Mouse (Mus musculus) hindbrain, embryonic 13.5 days (tissue): ENCODE measurements around the gene Tmem163. TPM values are rescaled to one million over a fixed set of nuclear protein-coding genes. Genes with fewer than 3 reads are reported as not detected.

ENCODE experiments used
- ATAC-seq: fragments of 200-750 bp; cut with Nextera tagmentation; 2 replicates; pipeline ENCODE4 v1.8.0; 2017; ENCODE audit warnings: moderate TSS enrichment; ENCODE audit not compliant: low FRiP score
- H3K27ac ChIP-seq: fragments of 300-500 bp; sonication (generic); 2 replicates; pipeline ENCODE4 v1.5.1; 2015; ENCODE audit warnings: inconsistent platforms, mild to moderate bottlenecking, moderate library complexity
- H3K27me3 ChIP-seq: fragments of 300-500 bp; sonication (generic); 2 replicates; pipeline ENCODE4 v1.6.1; 2015; ENCODE audit warnings: mild to moderate bottlenecking, inconsistent platforms
- H3K36me3 ChIP-seq: fragments of 300-500 bp; sonication (generic); 2 replicates; pipeline ENCODE4 v1.6.1; 2015; ENCODE audit warnings: mild to moderate bottlenecking, inconsistent platforms
- H3K4me1 ChIP-seq: fragments of 300-500 bp; sonication (generic); replicated peaks from 2 replicates; pipeline ENCODE4 v1.6.1; 2015; ENCODE audit warnings: inconsistent platforms
- H3K4me2 ChIP-seq: fragments of 300-500 bp; sonication (generic); 2 replicates; pipeline ENCODE4 v1.6.1; 2015; ENCODE audit warnings: inconsistent platforms, mild to moderate bottlenecking, moderate library complexity
- H3K4me3 ChIP-seq: fragments of 300-500 bp; sonication (generic); 2 replicates; pipeline ENCODE4 v1.5.1; 2015; ENCODE audit warnings: mild to moderate bottlenecking, inconsistent platforms
- H3K9ac ChIP-seq: fragments of 300-500 bp; sonication (generic); 2 replicates; pipeline ENCODE4 v1.6.1; 2015; ENCODE audit warnings: mild to moderate bottlenecking, inconsistent platforms
- H3K9me3 ChIP-seq: fragments of 300-500 bp; sonication (generic); 2 replicates; pipeline ENCODE4 v1.6.1; 2016; ENCODE audit warnings: inconsistent platforms
- WGBS: fragments of 180-500 bp; shearing (Covaris S2); methylation state at CpG from one replicate; pipeline ENCODE4 v1.1.7; 2015; 5-methylcytosine and 5-hydroxymethylcytosine counted together
- polyA plus RNA-seq: library from polyadenylated mRNA; unstranded; fragments of >200 nt; fragmentation: Nextera tagmentation; extraction: Ambion mirVana; gene quantifications from 2 replicates; pipeline ENCODE4 v1.2.1, GENCODE M21; 2015

The Tmem163 gene
- polyA plus RNA-seq, 1 experiment from 2014 or later, result 47.5 TPM

GRCm38 (mm10) chr1:127541522-127541921 is 137.8 kb downstream of the Tmem163 start:
- Histone ChIP-seq H3K27me3 (peaks cover 45% of the 10 kb centered on the region), H3K4me2 (no peak overlapping the region), H3K4me3 (no peak overlapping the region), H3K9ac (no peak overlapping the region), H3K9me3 (no peaks in the 10 kb centered on the region), H3K4me1 (peaks cover 27% of the 10 kb centered on the region), H3K27ac (peak overlapping the region; percentile 1; the same call in 1 of the 2 replicates), H3K36me3 (no peaks in the 10 kb centered on the region)
- no peak for ATAC-seq
- WGBS, result 85% methylated on average over 4 of the region's 4 CpGs

DNA sequence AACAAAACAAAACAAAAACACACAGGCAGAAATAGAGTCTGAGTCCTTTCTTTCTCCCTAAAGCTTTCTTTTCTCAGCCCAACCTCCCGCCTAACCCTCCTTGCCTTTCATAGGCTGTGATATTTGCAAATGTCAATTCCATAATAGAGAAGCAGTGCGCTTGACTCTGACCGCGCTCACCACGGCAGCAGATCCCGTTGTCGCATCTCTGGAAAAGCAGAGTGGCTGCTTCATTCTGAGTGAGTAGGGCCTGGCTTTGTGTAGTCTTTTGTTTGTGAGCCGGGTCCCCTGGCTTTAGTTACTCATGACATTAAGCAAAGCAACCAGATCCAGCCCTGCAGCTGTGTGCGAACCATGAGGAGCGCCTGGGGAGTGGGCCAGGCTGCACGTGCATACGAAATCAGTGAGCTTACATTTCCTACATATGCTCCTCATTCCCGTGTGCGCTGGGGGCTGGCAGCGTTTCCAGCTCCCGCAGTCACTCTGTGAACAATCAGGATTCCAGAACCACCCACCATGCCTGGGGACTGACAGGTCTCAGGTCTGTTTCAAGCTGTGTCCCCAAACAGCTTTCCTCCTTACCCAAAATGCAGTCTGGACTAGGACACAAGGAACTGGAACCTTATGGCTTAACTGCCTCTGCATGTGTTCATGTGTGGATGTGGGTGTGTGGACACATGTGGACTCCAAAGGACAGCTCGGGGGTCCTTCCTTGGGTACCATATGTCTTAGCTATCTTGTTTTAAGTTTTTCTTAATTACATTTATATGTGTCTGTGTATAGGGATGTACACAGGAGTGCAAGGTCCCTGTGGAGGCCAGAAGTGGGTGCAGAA is 141.9 kb downstream of the Tmem163 start:
- H3K9me3 ChIP-seq, result no peaks in the 10 kb centered on the region
- H3K27me3 ChIP-seq, result peaks cover 64% of the 10 kb centered on the region
- peak; percentile 81 for ATAC-seq
- H3K4me1 ChIP-seq, result peaks cover 50% of the 10 kb centered on the region
- peak overlapping the region; percentile 46 for H3K4me2 ChIP-seq
- WGBS, result 4% methylated on average over 17 of the region's 17 CpGs
- H3K4me3 ChIP-seq, result peak overlapping the region; percentile 16
- peak overlapping the region; percentile 87 for H3K27ac ChIP-seq
- H3K9ac ChIP-seq, result peak overlapping the region; percentile 61
- H3K36me3 ChIP-seq, result no peaks in the 10 kb centered on the region

DNA sequence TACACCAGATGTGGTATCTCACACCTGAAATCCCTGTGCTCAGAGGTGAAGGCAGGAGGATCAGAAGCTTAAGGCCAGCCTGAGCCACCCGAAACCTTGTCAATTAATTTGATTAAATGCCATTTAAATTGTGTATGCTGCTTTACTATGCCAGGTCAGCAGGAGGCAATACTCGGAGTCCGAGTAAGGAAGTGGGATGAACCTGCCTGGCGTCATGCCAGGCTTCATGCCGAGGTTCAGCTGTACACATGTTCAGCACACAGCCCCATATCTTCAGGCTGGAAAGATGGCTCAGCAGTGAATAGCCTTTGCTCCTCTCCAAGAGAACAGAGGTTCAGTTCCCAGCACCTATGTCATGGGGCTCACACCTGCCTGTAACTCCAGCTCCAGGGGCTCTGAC is 142.9 kb downstream of the Tmem163 start:
- no peaks in the 10 kb centered on the region for H3K36me3 ChIP-seq
- ATAC-seq, result peak; percentile 17; the same call in 1 of the 2 replicates
- peaks cover 55% of the 10 kb centered on the region for H3K4me1 ChIP-seq
- H3K4me3 ChIP-seq, result no peak overlapping the region
- peak overlapping the region; percentile 87 for H3K27ac ChIP-seq
- H3K9me3 ChIP-seq, result no peaks in the 10 kb centered on the region
- H3K27me3 ChIP-seq, result peaks cover 54% of the 10 kb centered on the region
- peak overlapping the region; percentile 46 for H3K4me2 ChIP-seq
- H3K9ac ChIP-seq, result peak overlapping the region; percentile 61
- WGBS, result 27% methylated on average over 5 of the region's 5 CpGs

DNA sequence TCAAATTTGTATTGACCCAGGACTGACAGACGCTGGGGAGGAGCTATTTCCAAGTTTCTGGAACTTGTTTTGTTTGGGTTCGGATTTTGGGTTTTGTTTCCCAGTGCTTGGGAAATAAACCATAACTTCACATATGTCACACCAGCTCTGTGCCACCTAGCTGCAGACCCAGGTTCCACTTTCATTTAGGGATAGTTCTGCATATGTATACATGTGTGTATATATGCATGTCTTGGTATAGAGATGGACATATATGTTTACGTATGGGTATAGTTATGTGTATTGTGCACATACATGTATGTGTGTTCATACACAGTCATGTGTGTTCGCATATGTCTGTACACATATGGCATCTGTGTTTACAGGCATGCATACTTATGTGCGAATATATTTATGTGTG is 147.6 kb downstream of the Tmem163 start:
- 73% methylated on average over 5 of the region's 5 CpGs for WGBS
- H3K27ac ChIP-seq, result peak overlapping the region; percentile 79

GRCm38 (mm10) chr1:127530849-127531580 is 148.3 kb downstream of the Tmem163 start:
- H3K4me1 ChIP-seq, result peaks cover 44% of the 10 kb centered on the region
- no peak overlapping the region for H3K4me3 ChIP-seq
- H3K27me3 ChIP-seq, result peaks cover 68% of the 10 kb centered on the region
- peak; percentile 83 for ATAC-seq
- 20% methylated on average over 14 of the region's 14 CpGs for WGBS
- H3K9me3 ChIP-seq, result no peaks in the 10 kb centered on the region
- 0 out of 2 replicates have a peak overlapping the region, but pooled peaks have one; percentile 29 for H3K9ac ChIP-seq
- peak overlapping the region; percentile 79 for H3K27ac ChIP-seq
- no peaks in the 10 kb centered on the region for H3K36me3 ChIP-seq
- H3K4me2 ChIP-seq, result peak overlapping the region; percentile 17; the same call in 1 of the 2 replicates

More for the DNA sequence above, 147.6 kb downstream of the Tmem163 start:
- Histone ChIP-seq H3K9me3 (no peaks in the 10 kb centered on the region), H3K9ac (no peak overlapping the region), H3K4me1 (peaks cover 51% of the 10 kb centered on the region), H3K36me3 (no peaks in the 10 kb centered on the region), H3K4me2 (0 out of 2 replicates have a peak overlapping the region, but pooled peaks have one; percentile 17), H3K27me3 (peaks cover 72% of the 10 kb centered on the region), H3K4me3 (no peak overlapping the region)
- ATAC-seq, result 0 out of 2 replicates have a peak, but pooled peaks have one; percentile 11

GRCm38 (mm10) chr1:127523364-127523763 is 156.0 kb downstream of the Tmem163 start:
- H3K4me3 ChIP-seq, result no peak overlapping the region
- no peak overlapping the region for H3K4me2 ChIP-seq
- no peaks in the 10 kb centered on the region; the same call in 1 of the 2 replicates for H3K36me3 ChIP-seq
- peaks cover 55% of the 10 kb centered on the region for H3K27me3 ChIP-seq
- H3K9ac ChIP-seq, result no peak overlapping the region
- H3K4me1 ChIP-seq, result peaks cover 4% of the 10 kb centered on the region; the same call in 1 of the 2 replicates
- no peak overlapping the region for H3K27ac ChIP-seq
- no peaks in the 10 kb centered on the region for H3K9me3 ChIP-seq
- 91% methylated on average over 8 of the region's 8 CpGs for WGBS
- ATAC-seq, result no peak

- ATAC-seq, result no peak
- H3K27me3 ChIP-seq, result no peaks in the 10 kb centered on the region
- H3K4me3 ChIP-seq, result no peak overlapping the region
- 96% methylated on average over 10 of the region's 10 CpGs for WGBS
- H3K9ac ChIP-seq, result no peak overlapping the region
- H3K4me2 ChIP-seq, result no peak overlapping the region
- H3K4me1 ChIP-seq, result no peaks in the 10 kb centered on the region; the same call in 1 of the 2 replicates
- H3K36me3 ChIP-seq, result peaks cover 7% of the 10 kb centered on the region
- no peaks in the 10 kb centered on the region for H3K9me3 ChIP-seq
- H3K27ac ChIP-seq, result no peak overlapping the region
These were observed 164.5 kb downstream of the Tmem163 start for GRCm38 (mm10) chr1:127514888-127515287.

DNA sequence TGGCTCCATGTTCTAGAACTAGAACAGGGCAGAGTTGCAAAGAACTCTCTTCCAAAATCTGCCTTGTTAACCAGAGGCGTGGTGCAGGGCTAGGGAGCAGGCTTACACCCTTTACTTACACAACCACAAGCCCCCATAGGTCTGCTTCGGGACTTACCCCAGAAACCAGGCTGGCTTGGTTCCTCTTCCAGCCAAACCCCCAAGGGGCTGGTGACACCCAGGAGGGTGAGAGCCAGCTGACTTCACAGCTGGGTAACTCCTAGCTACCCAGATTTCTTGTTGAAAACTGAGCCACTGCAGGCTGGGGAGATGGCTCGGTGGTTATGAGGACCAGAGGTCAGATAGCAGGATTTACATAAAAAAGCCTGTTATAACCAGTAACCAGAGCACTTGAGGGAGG is 164.9 kb downstream of the Tmem163 start:
- no peaks in the 10 kb centered on the region; the same call in 1 of the 2 replicates for H3K4me1 ChIP-seq
- ATAC-seq, result no peak
- peaks cover 7% of the 10 kb centered on the region for H3K36me3 ChIP-seq
- H3K9ac ChIP-seq, result no peak overlapping the region
- H3K27me3 ChIP-seq, result no peaks in the 10 kb centered on the region
- H3K4me2 ChIP-seq, result no peak overlapping the region
- H3K4me3 ChIP-seq, result no peak overlapping the region
- H3K27ac ChIP-seq, result no peak overlapping the region
- H3K9me3 ChIP-seq, result no peaks in the 10 kb centered on the region
- 75% methylated on average over 3 of the region's 3 CpGs for WGBS

DNA sequence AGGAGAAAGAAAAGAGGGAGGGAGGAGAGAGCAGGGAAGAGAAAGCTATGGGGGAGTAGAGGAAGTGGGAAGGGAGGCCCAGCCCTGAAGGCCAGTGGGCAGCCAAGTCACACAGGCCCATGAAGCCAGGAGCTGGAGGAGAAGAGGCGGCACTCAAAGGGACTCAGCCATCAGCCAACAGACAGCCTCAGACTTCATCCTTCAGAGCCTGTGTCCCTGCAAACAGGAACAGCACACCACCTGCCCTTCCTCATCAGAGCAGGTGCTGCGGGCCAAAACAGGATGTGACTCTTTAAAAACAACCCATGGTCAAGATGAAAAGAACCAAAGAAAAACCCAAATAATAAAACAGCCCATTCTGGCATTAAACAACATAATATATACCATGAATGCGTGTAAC is 165.7 kb downstream of the Tmem163 start:
- Histone ChIP-seq H3K4me3 (no peak overlapping the region), H3K36me3 (peaks cover 7% of the 10 kb centered on the region; the same call in 1 of the 2 replicates), H3K9ac (no peak overlapping the region), H3K27ac (no peak overlapping the region), H3K4me1 (peaks cover 6% of the 10 kb centered on the region), H3K9me3 (no peaks in the 10 kb centered on the region), H3K4me2 (no peak overlapping the region), H3K27me3 (no peaks in the 10 kb centered on the region)
- WGBS, result 87% methylated on average over 3 of the region's 3 CpGs
- no peak for ATAC-seq

GRCm38 (mm10) chr1:127513140-127513539 is 166.2 kb downstream of the Tmem163 start:
- peaks cover 11% of the 10 kb centered on the region for H3K4me1 ChIP-seq
- no peak overlapping the region for H3K27ac ChIP-seq
- H3K4me2 ChIP-seq, result no peak overlapping the region
- peaks cover 7% of the 10 kb centered on the region; the same call in 1 of the 2 replicates for H3K36me3 ChIP-seq
- ATAC-seq, result no peak
- no peak overlapping the region for H3K4me3 ChIP-seq
- WGBS, result 91% methylated on average over 8 of the region's 8 CpGs
- H3K27me3 ChIP-seq, result no peaks in the 10 kb centered on the region
- H3K9ac ChIP-seq, result no peak overlapping the region
- no peaks in the 10 kb centered on the region for H3K9me3 ChIP-seq

- no peaks in the 10 kb centered on the region for H3K9me3 ChIP-seq
- no peak for ATAC-seq
- peaks cover 15% of the 10 kb centered on the region for H3K4me1 ChIP-seq
- 83% methylated on average over 6 of the region's 6 CpGs for WGBS
- no peak overlapping the region for H3K9ac ChIP-seq
- no peak overlapping the region for H3K27ac ChIP-seq
- H3K4me3 ChIP-seq, result no peak overlapping the region
- H3K36me3 ChIP-seq, result peaks cover 7% of the 10 kb centered on the region; the same call in 1 of the 2 replicates
- no peak overlapping the region for H3K4me2 ChIP-seq
- H3K27me3 ChIP-seq, result no peaks in the 10 kb centered on the region
These were observed 166.6 kb downstream of the Tmem163 start for GRCm38 (mm10) chr1:127512709-127513108.

- 82% methylated on average over 6 of the region's 6 CpGs for WGBS
These were observed 168.0 kb downstream of the Tmem163 start for GRCm38 (mm10) chr1:127511362-127511761.

More at GRCm38 (mm10) chr1:127511362-127511761, 168.0 kb downstream of the Tmem163 start:
- Histone ChIP-seq H3K4me2 (no peak overlapping the region), H3K4me3 (no peak overlapping the region), H3K9me3 (no peaks in the 10 kb centered on the region), H3K4me1 (peaks cover 25% of the 10 kb centered on the region), H3K27ac (no peak overlapping the region), H3K27me3 (no peaks in the 10 kb centered on the region), H3K36me3 (peaks cover 7% of the 10 kb centered on the region; the same call in 1 of the 2 replicates), H3K9ac (no peak overlapping the region)
- ATAC-seq, result no peak
